Mouse (Mus musculus): ENCODE measurements around the gene Akap5. TPM values are rescaled to one million over a fixed set of nuclear protein-coding genes. Genes with fewer than 3 reads are reported as not detected.

Gene Akap5
- polyA plus RNA-seq (2014; fragmentation: Nextera tagmentation; extraction: Ambion mirVana): 4.2 and 5.3 TPM in 2 replicates

GRCm38 (mm10) chr12:76324679-76325431, at the start of gene Akap5:
TSS of gene Akap5 (plus strand) at chr12:76324891.
- WGBS: under 1% methylated on average over 53 of the region's 53 CpGs

GRCm38 (mm10) chr12:76278209-76278608, 46.5 kb upstream of the Akap5 start:
- H3K9ac ChIP-seq (ENCODE audit: low read length): no peak overlapping the region
- no peak overlapping the region for H3K27ac ChIP-seq (replicated peaks in 1 of 2; ENCODE audit: control insufficient read depth in 1 of 2, insufficient read depth in 1 of 2, low read depth in 2 of 2, low read length in 2 of 2)
- H3K36me3 ChIP-seq (ENCODE audit: control insufficient read depth, insufficient read depth, low read length): peaks cover 41% of the 10 kb centered on the region
- no peak for ATAC-seq (ENCODE audit: insufficient number of reproducible peaks, insufficient read depth, low FRiP score, low read depth)
- H3K27me3 ChIP-seq (ENCODE audit: control insufficient read depth, insufficient read depth, low read length): no peaks in the 10 kb centered on the region
- 74% methylated on average over 6 of the region's 6 CpGs for WGBS
- H3K4me2 ChIP-seq (ENCODE audit: low read length): no peak overlapping the region
- H3K9me3 ChIP-seq (ENCODE audit: control insufficient read depth, low read length): no peaks in the 10 kb centered on the region
- peaks cover 8 to 14% of the 10 kb centered on the region in 2 experiments for H3K4me1 ChIP-seq (ENCODE audit: control insufficient read depth in 2 of 2, insufficient read depth in 2 of 2, low read length in 2 of 2)
- no peak overlapping the region for H3K4me3 ChIP-seq (ENCODE audit: control insufficient read depth in 1 of 2, insufficient read depth in 1 of 2, low read depth in 1 of 2, low read length in 2 of 2)

More at GRCm38 (mm10) chr12:76324679-76325431, at the start of gene Akap5:
- H3K4me2 ChIP-seq (ENCODE audit: low read length): peak within 1 kb of the TSS; percentile 95
- peak within 1 kb of the TSS; percentile 63 for H3K4me3 ChIP-seq (ENCODE audit: control insufficient read depth in 1 of 2, insufficient read depth in 1 of 2, low read depth in 1 of 2, low read length in 2 of 2)
- H3K4me1 ChIP-seq (ENCODE audit: control insufficient read depth in 2 of 2, insufficient read depth in 2 of 2, low read length in 2 of 2): peaks cover 3 to 5% of the 10 kb centered on the region in 2 experiments
- no peaks in the 10 kb centered on the region for H3K9me3 ChIP-seq (ENCODE audit: control insufficient read depth, low read length)
- H3K27ac ChIP-seq (replicated peaks in 1 of 2; ENCODE audit: control insufficient read depth in 1 of 2, insufficient read depth in 1 of 2, low read depth in 2 of 2, low read length in 2 of 2): no peak within 1 kb of the TSS
- peak; percentile 94 for ATAC-seq (ENCODE audit: insufficient number of reproducible peaks, insufficient read depth, low FRiP score, low read depth)
- H3K27me3 ChIP-seq (ENCODE audit: control insufficient read depth, insufficient read depth, low read length): no peaks in the 10 kb centered on the region
- peaks cover 26% of the 10 kb centered on the region for H3K36me3 ChIP-seq (ENCODE audit: control insufficient read depth, insufficient read depth, low read length)
- H3K9ac ChIP-seq (ENCODE audit: low read length): peak within 1 kb of the TSS; percentile 79

- Histone ChIP-seq H3K4me2 (ENCODE audit: low read length) (no peak overlapping the region), H3K9me3 (ENCODE audit: control insufficient read depth, low read length) (no peaks in the 10 kb centered on the region), H3K27me3 (ENCODE audit: control insufficient read depth, insufficient read depth, low read length) (no peaks in the 10 kb centered on the region), H3K9ac (ENCODE audit: low read length) (no peak overlapping the region), H3K4me1 (ENCODE audit: control insufficient read depth in 2 of 2, insufficient read depth in 2 of 2, low read length in 2 of 2) (peaks cover 8 to 14% of the 10 kb centered on the region in 2 experiments), H3K36me3 (ENCODE audit: control insufficient read depth, insufficient read depth, low read length) (peaks cover 60% of the 10 kb centered on the region), H3K4me3 (ENCODE audit: control insufficient read depth in 1 of 2, insufficient read depth in 1 of 2, low read depth in 1 of 2, low read length in 2 of 2) (no peak overlapping the region), H3K27ac (replicated peaks in 1 of 2; ENCODE audit: control insufficient read depth in 1 of 2, insufficient read depth in 1 of 2, low read depth in 2 of 2, low read length in 2 of 2) (no peak overlapping the region)
- WGBS: 79% methylated on average over 9 of the region's 9 CpGs
- no peak for ATAC-seq (ENCODE audit: insufficient number of reproducible peaks, insufficient read depth, low FRiP score, low read depth)
These were observed 44.1 kb upstream of the Akap5 start for GRCm38 (mm10) chr12:76280556-76280955.

- no peak overlapping the region for H3K27ac ChIP-seq (replicated peaks in 1 of 2; ENCODE audit: control insufficient read depth in 1 of 2, insufficient read depth in 1 of 2, low read depth in 2 of 2, low read length in 2 of 2)
- no peak overlapping the region for H3K4me2 ChIP-seq (ENCODE audit: low read length)
- peaks cover 61% of the 10 kb centered on the region for H3K36me3 ChIP-seq (ENCODE audit: control insufficient read depth, insufficient read depth, low read length)
- 83% methylated on average over 2 of the region's 2 CpGs for WGBS
- H3K4me3 ChIP-seq (ENCODE audit: control insufficient read depth in 1 of 2, insufficient read depth in 1 of 2, low read depth in 1 of 2, low read length in 2 of 2): no peak overlapping the region
- no peaks in the 10 kb centered on the region for H3K9me3 ChIP-seq (ENCODE audit: control insufficient read depth, low read length)
- H3K9ac ChIP-seq (ENCODE audit: low read length): no peak overlapping the region
- ATAC-seq (ENCODE audit: insufficient number of reproducible peaks, insufficient read depth, low FRiP score, low read depth): no peak
- H3K27me3 ChIP-seq (ENCODE audit: control insufficient read depth, insufficient read depth, low read length): no peaks in the 10 kb centered on the region
- peaks cover 8 to 14% of the 10 kb centered on the region in 2 experiments for H3K4me1 ChIP-seq (ENCODE audit: control insufficient read depth in 2 of 2, insufficient read depth in 2 of 2, low read length in 2 of 2)
These were observed 43.5 kb upstream of the Akap5 start for GRCm38 (mm10) chr12:76281111-76281660.

GRCm38 (mm10) chr12:76282132-76282531, 42.6 kb upstream of the Akap5 start:
- H3K4me1 ChIP-seq (ENCODE audit: control insufficient read depth in 2 of 2, insufficient read depth in 2 of 2, low read length in 2 of 2): peaks cover 8 to 14% of the 10 kb centered on the region in 2 experiments
- H3K4me3 ChIP-seq (ENCODE audit: control insufficient read depth in 1 of 2, insufficient read depth in 1 of 2, low read depth in 1 of 2, low read length in 2 of 2): no peak overlapping the region
- WGBS: 9% methylated on average over 4 of the region's 4 CpGs
- no peak for ATAC-seq (ENCODE audit: insufficient number of reproducible peaks, insufficient read depth, low FRiP score, low read depth)
- H3K27me3 ChIP-seq (ENCODE audit: control insufficient read depth, insufficient read depth, low read length): no peaks in the 10 kb centered on the region
- H3K36me3 ChIP-seq (ENCODE audit: control insufficient read depth, insufficient read depth, low read length): peaks cover 61% of the 10 kb centered on the region
- H3K27ac ChIP-seq (replicated peaks in 1 of 2; ENCODE audit: control insufficient read depth in 1 of 2, insufficient read depth in 1 of 2, low read depth in 2 of 2, low read length in 2 of 2): no peak overlapping the region
- no peaks in the 10 kb centered on the region for H3K9me3 ChIP-seq (ENCODE audit: control insufficient read depth, low read length)
- no peak overlapping the region for H3K4me2 ChIP-seq (ENCODE audit: low read length)
- no peak overlapping the region for H3K9ac ChIP-seq (ENCODE audit: low read length)

GRCm38 (mm10) chr12:76282532-76283173, 42.0 kb upstream of the Akap5 start:
- Histone ChIP-seq H3K36me3 (ENCODE audit: control insufficient read depth, insufficient read depth, low read length) (peaks cover 61% of the 10 kb centered on the region), H3K4me3 (ENCODE audit: control insufficient read depth in 1 of 2, insufficient read depth in 1 of 2, low read depth in 1 of 2, low read length in 2 of 2) (no peak overlapping the region), H3K27ac (replicated peaks in 1 of 2; ENCODE audit: control insufficient read depth in 1 of 2, insufficient read depth in 1 of 2, low read depth in 2 of 2, low read length in 2 of 2) (no peak overlapping the region), H3K4me2 (ENCODE audit: low read length) (no peak overlapping the region), H3K9me3 (ENCODE audit: control insufficient read depth, low read length) (no peaks in the 10 kb centered on the region), H3K4me1 (ENCODE audit: control insufficient read depth in 2 of 2, insufficient read depth in 2 of 2, low read length in 2 of 2) (peaks cover 8 to 14% of the 10 kb centered on the region in 2 experiments), H3K27me3 (ENCODE audit: control insufficient read depth, insufficient read depth, low read length) (no peaks in the 10 kb centered on the region), H3K9ac (ENCODE audit: low read length) (no peak overlapping the region)
- WGBS: 86% methylated on average over 17 of the region's 17 CpGs
- ATAC-seq (ENCODE audit: insufficient number of reproducible peaks, insufficient read depth, low FRiP score, low read depth): no peak

- no peak overlapping the region for H3K4me2 ChIP-seq (ENCODE audit: low read length)
- H3K36me3 ChIP-seq (ENCODE audit: control insufficient read depth, insufficient read depth, low read length): peaks cover 66% of the 10 kb centered on the region
- H3K9me3 ChIP-seq (ENCODE audit: control insufficient read depth, low read length): no peaks in the 10 kb centered on the region
- no peak overlapping the region for H3K9ac ChIP-seq (ENCODE audit: low read length)
- ATAC-seq (ENCODE audit: insufficient number of reproducible peaks, insufficient read depth, low FRiP score, low read depth): no peak
- H3K27me3 ChIP-seq (ENCODE audit: control insufficient read depth, insufficient read depth, low read length): no peaks in the 10 kb centered on the region
- peaks cover 8 to 14% of the 10 kb centered on the region in 2 experiments for H3K4me1 ChIP-seq (ENCODE audit: control insufficient read depth in 2 of 2, insufficient read depth in 2 of 2, low read length in 2 of 2)
- no peak overlapping the region for H3K27ac ChIP-seq (replicated peaks in 1 of 2; ENCODE audit: control insufficient read depth in 1 of 2, insufficient read depth in 1 of 2, low read depth in 2 of 2, low read length in 2 of 2)
- no peak overlapping the region for H3K4me3 ChIP-seq (ENCODE audit: control insufficient read depth in 1 of 2, insufficient read depth in 1 of 2, low read depth in 1 of 2, low read length in 2 of 2)
- WGBS: 80% methylated on average over 6 of the region's 6 CpGs
These were observed 39.3 kb upstream of the Akap5 start for GRCm38 (mm10) chr12:76285418-76285817.
